Mouse (Mus musculus): Measurements from ENCODE around the gene C1ra. TPM values are rescaled to one million over a fixed set of nuclear protein-coding genes. Genes with fewer than 3 reads are reported as not detected.
"Not testable (repeated sequence)": the region's sequence is repeated elsewhere in the genome, so short reads cannot be mapped to it uniquely, and the experiment has no call there.

The C1ra gene
- polyA plus RNA-seq, 1 experiment from 2014 or later, result 3.9 TPM

- Histone ChIP-seq H3K36me3 (no peaks in the 10 kb centered on the region), H3K4me3 (no peak overlapping the region), H3K9ac (no peak overlapping the region), H3K27me3 (no peaks in the 10 kb centered on the region), H3K4me2 (no peak overlapping the region), H3K9me3 (no peaks in the 10 kb centered on the region), H3K27ac (no peak overlapping the region), H3K4me1 (0 out of 2 replicates have a peak, but pooled peaks cover 5% of the 10 kb centered on the region)
- 77% methylated on average over 6 of the region's 6 CpGs for WGBS
- no peak for ATAC-seq (ENCODE audit: insufficient number of reproducible peaks, low FRiP score, low TSS enrichment, low read depth)
These were observed 20.8 kb upstream of the C1ra start for GRCm38 (mm10) chr6:124491427-124491826.

GRCm38 (mm10) chr6:124492842-124493561, 19.2 kb upstream of the C1ra start, which contains the start of gene C1rl:
Gene C1rl (plus strand): TSS chr6:124493113.
- Histone ChIP-seq H3K4me2 (no peak within 1 kb of the TSS), H3K27ac (peak within 1 kb of the TSS; percentile 33; the same call in 1 of the 2 replicates), H3K9me3 (no peaks in the 10 kb centered on the region), H3K9ac (no peak within 1 kb of the TSS), H3K4me1 (0 out of 2 replicates have a peak, but pooled peaks cover 5% of the 10 kb centered on the region), H3K36me3 (no peaks in the 10 kb centered on the region), H3K27me3 (no peaks in the 10 kb centered on the region), H3K4me3 (no peak within 1 kb of the TSS)
- peak; percentile 83 for ATAC-seq (ENCODE audit: insufficient number of reproducible peaks, low FRiP score, low TSS enrichment, low read depth)
- 0% methylated on average over 1 of the region's 4 CpGs for WGBS

GRCm38 (mm10) chr6:124493886-124494285, 18.3 kb upstream of the C1ra start:
- ATAC-seq (ENCODE audit: insufficient number of reproducible peaks, low FRiP score, low TSS enrichment, low read depth), result no peak
- 80% methylated on average over 5 of the region's 5 CpGs for WGBS

GRCm38 (mm10) chr6:124496054-124496453, 16.2 kb upstream of the C1ra start:
- no peak overlapping the region for H3K9ac ChIP-seq
- no peak for ATAC-seq (ENCODE audit: insufficient number of reproducible peaks, low FRiP score, low TSS enrichment, low read depth)
- H3K9me3 ChIP-seq, result no peaks in the 10 kb centered on the region
- H3K4me1 ChIP-seq, result 0 out of 2 replicates have a peak, but pooled peaks cover 6% of the 10 kb centered on the region
- H3K36me3 ChIP-seq, result no peaks in the 10 kb centered on the region
- 86% methylated on average over 5 of the region's 5 CpGs for WGBS
- H3K4me2 ChIP-seq, result no peak overlapping the region
- H3K4me3 ChIP-seq, result no peak overlapping the region
- H3K27ac ChIP-seq, result no peak overlapping the region
- no peaks in the 10 kb centered on the region for H3K27me3 ChIP-seq

More at GRCm38 (mm10) chr6:124493886-124494285, 18.3 kb upstream of the C1ra start:
- no peaks in the 10 kb centered on the region for H3K36me3 ChIP-seq
- H3K9ac ChIP-seq, result no peak overlapping the region
- H3K27me3 ChIP-seq, result no peaks in the 10 kb centered on the region
- 0 out of 2 replicates have a peak, but pooled peaks cover 5% of the 10 kb centered on the region for H3K4me1 ChIP-seq
- H3K4me2 ChIP-seq, result no peak overlapping the region
- no peaks in the 10 kb centered on the region for H3K9me3 ChIP-seq
- H3K27ac ChIP-seq, result peak overlapping the region; percentile 33; the same call in 1 of the 2 replicates
- H3K4me3 ChIP-seq, result no peak overlapping the region

- no peaks in the 10 kb centered on the region for H3K9me3 ChIP-seq
- no peaks in the 10 kb centered on the region for H3K27me3 ChIP-seq
- H3K4me2 ChIP-seq, result no peak overlapping the region
- H3K36me3 ChIP-seq, result no peaks in the 10 kb centered on the region
- WGBS, result 35% methylated on average over 10 of the region's 10 CpGs
- 0 out of 2 replicates have a peak, but pooled peaks cover 6% of the 10 kb centered on the region for H3K4me1 ChIP-seq
- H3K4me3 ChIP-seq, result no peak overlapping the region
- no peak overlapping the region for H3K27ac ChIP-seq
- H3K9ac ChIP-seq, result no peak overlapping the region
- ATAC-seq (ENCODE audit: insufficient number of reproducible peaks, low FRiP score, low TSS enrichment, low read depth), result no peak
These were observed 12.2 kb upstream of the C1ra start for GRCm38 (mm10) chr6:124499914-124500566.

- Histone ChIP-seq H3K4me2 (no peak overlapping the region), H3K27ac (no peak overlapping the region), H3K4me1 (0 out of 2 replicates have a peak, but pooled peaks cover 6% of the 10 kb centered on the region), H3K4me3 (no peak overlapping the region), H3K27me3 (no peaks in the 10 kb centered on the region), H3K9me3 (no peaks in the 10 kb centered on the region), H3K9ac (no peak overlapping the region), H3K36me3 (no peaks in the 10 kb centered on the region)
- 64% methylated on average over 4 of the region's 4 CpGs for WGBS
- ATAC-seq (ENCODE audit: insufficient number of reproducible peaks, low FRiP score, low TSS enrichment, low read depth), result no peak
These were observed 10.7 kb upstream of the C1ra start for GRCm38 (mm10) chr6:124501473-124501872.

- Histone ChIP-seq H3K4me1 (0 out of 2 replicates have a peak, but pooled peaks cover 6% of the 10 kb centered on the region), H3K36me3 (no peaks in the 10 kb centered on the region), H3K27me3 (no peaks in the 10 kb centered on the region), H3K27ac (no peak overlapping the region), H3K9ac (no peak overlapping the region), H3K4me3 (no peak overlapping the region), H3K4me2 (no peak overlapping the region), H3K9me3 (no peaks in the 10 kb centered on the region)
- WGBS, result 82% methylated on average over 5 of the region's 5 CpGs
- ATAC-seq (ENCODE audit: insufficient number of reproducible peaks, low FRiP score, low TSS enrichment, low read depth), result no peak
These were observed 10.2 kb upstream of the C1ra start for GRCm38 (mm10) chr6:124502021-124502420.

- Histone ChIP-seq H3K36me3 (no peaks in the 10 kb centered on the region), H3K27ac (no peak overlapping the region), H3K9me3 (no peaks in the 10 kb centered on the region), H3K4me2 (no peak overlapping the region), H3K4me3 (no peak overlapping the region), H3K4me1 (0 out of 2 replicates have a peak, but pooled peaks cover 6% of the 10 kb centered on the region), H3K27me3 (no peaks in the 10 kb centered on the region), H3K9ac (no peak overlapping the region)
- 69% methylated on average over 4 of the region's 4 CpGs for WGBS
- no peak for ATAC-seq (ENCODE audit: insufficient number of reproducible peaks, low FRiP score, low TSS enrichment, low read depth)
These were observed 7.2 kb upstream of the C1ra start for GRCm38 (mm10) chr6:124505028-124505427.

- no peaks in the 10 kb centered on the region for H3K36me3 ChIP-seq
- ATAC-seq (ENCODE audit: insufficient number of reproducible peaks, low FRiP score, low TSS enrichment, low read depth), result no peak
- no peaks in the 10 kb centered on the region for H3K9me3 ChIP-seq
- no peak overlapping the region for H3K9ac ChIP-seq
- H3K27me3 ChIP-seq, result no peaks in the 10 kb centered on the region
- H3K4me3 ChIP-seq, result no peak overlapping the region
- no peak overlapping the region for H3K4me2 ChIP-seq
- WGBS, result 82% methylated on average over 6 of the region's 6 CpGs
- H3K4me1 ChIP-seq, result no peaks in the 10 kb centered on the region
- H3K27ac ChIP-seq, result no peak overlapping the region
These were observed 5.2 kb upstream of the C1ra start for GRCm38 (mm10) chr6:124506991-124507390.

GRCm38 (mm10) chr6:124508292-124508691, 3.9 kb upstream of the C1ra start:
- no peak for ATAC-seq (ENCODE audit: insufficient number of reproducible peaks, low FRiP score, low TSS enrichment, low read depth)
- H3K36me3 ChIP-seq, result no peaks in the 10 kb centered on the region
- no peak overlapping the region for H3K4me3 ChIP-seq
- H3K27me3 ChIP-seq, result no peaks in the 10 kb centered on the region
- 75% methylated on average over 10 of the region's 10 CpGs for WGBS
- H3K4me1 ChIP-seq, result 0 out of 2 replicates have a peak, but pooled peaks cover 3% of the 10 kb centered on the region
- no peak overlapping the region for H3K9ac ChIP-seq
- H3K9me3 ChIP-seq, result no peaks in the 10 kb centered on the region
- H3K27ac ChIP-seq, result no peak overlapping the region
- no peak overlapping the region for H3K4me2 ChIP-seq

- H3K27me3 ChIP-seq; H3K4me2 ChIP-seq; H3K9me3 ChIP-seq; H3K27ac ChIP-seq; H3K4me3 ChIP-seq; ATAC-seq (ENCODE audit: insufficient number of reproducible peaks, low FRiP score, low TSS enrichment, low read depth); H3K9ac ChIP-seq; H3K4me1 ChIP-seq; H3K36me3 ChIP-seq: not testable (repeated sequence)
- 79% methylated on average over 5 of the region's 5 CpGs for WGBS
These were observed 3.0 kb upstream of the C1ra start for GRCm38 (mm10) chr6:124509192-124509591.

- 53% methylated on average over 6 of the region's 6 CpGs for WGBS
These were observed 269 bp upstream of the C1ra start for GRCm38 (mm10) chr6:124511936-124512335.

More at GRCm38 (mm10) chr6:124511936-124512335, 269 bp upstream of the C1ra start:
- no peaks in the 10 kb centered on the region for H3K36me3 ChIP-seq
- H3K4me3 ChIP-seq, result no peak overlapping the region
- H3K4me1 ChIP-seq, result 0 out of 2 replicates have a peak, but pooled peaks cover 3% of the 10 kb centered on the region
- H3K9me3 ChIP-seq, result no peaks in the 10 kb centered on the region
- H3K9ac ChIP-seq, result no peak overlapping the region
- no peak overlapping the region for H3K27ac ChIP-seq
- H3K27me3 ChIP-seq, result no peaks in the 10 kb centered on the region
- H3K4me2 ChIP-seq, result no peak overlapping the region
- ATAC-seq (ENCODE audit: insufficient number of reproducible peaks, low FRiP score, low TSS enrichment, low read depth), result no peak
